Mouse (Mus musculus): ENCODE measurements around the gene Taar1. TPM values are rescaled to one million over a fixed set of nuclear protein-coding genes. Genes with fewer than 3 reads are reported as not detected.

Gene Taar1
- total RNA-seq, 2 experiments from 2014 or later = not detected

- DNase-seq = no peak
- intact Hi-C loops (cut with DNase I) = loop anchor here (10.0 kb wide), 1 partner anchor 114 kb away; no protein-coding TSS in a partner anchor
Measured at GRCm38 (mm10) chr10:23970656-23971165, 50.6 kb downstream of the Taar1 start, which contains the start of gene Taar5. Gene Taar5, plus strand, starts transcription at chr10:23970706.

Other genes starting within 250 kb of the Taar1 start
- gene Rps12, start 133.1 kb upstream of the Taar1 start, total RNA-seq (2021) = 100 to 1,000 TPM; 159 to 243 TPM
- 1 to 10 TPM; 5.6 to 9.2 TPM for gene Slc18b1, start 123.4 kb upstream of the Taar1 start, total RNA-seq (2021)
- gene Vnn3, start 68.9 kb upstream of the Taar1 start, total RNA-seq (2021) = under 1 TPM; 0.13 to 0.17 TPM
- gene Vnn1, start 25.7 kb upstream of the Taar1 start, total RNA-seq (2021) = under 1 TPM; 0.20 to 0.27 TPM
- gene Taar2, start 18.2 kb downstream of the Taar1 start, total RNA-seq (2021) = not detected
- gene Taar3, start 29.2 kb downstream of the Taar1 start, total RNA-seq (2021) = not detected
- not detected for gene Taar4, start 40.1 kb downstream of the Taar1 start, total RNA-seq (2021)
- not detected for gene Taar5, start 50.4 kb downstream of the Taar1 start, total RNA-seq (2021)
- not detected for gene Taar6, start 65.3 kb downstream of the Taar1 start, total RNA-seq (2021)
- not detected for gene Taar7a, start 73.1 kb downstream of the Taar1 start, total RNA-seq (2021)
- gene Taar7b, start 79.6 kb downstream of the Taar1 start, total RNA-seq (2021) = not detected
- gene Taar7d, start 106.9 kb downstream of the Taar1 start, total RNA-seq (2021) = not detected
- gene Taar7e, start 117.3 kb downstream of the Taar1 start, total RNA-seq (2021) = not detected
- not detected for gene Taar7f, start 129.2 kb downstream of the Taar1 start, total RNA-seq (2021)
- not detected for gene Taar8a, start 156.1 kb downstream of the Taar1 start, total RNA-seq (2021)
- gene Taar8b, start 171.9 kb downstream of the Taar1 start, total RNA-seq (2021) = not detected
- gene Taar8c, start 181.6 kb downstream of the Taar1 start, total RNA-seq (2021) = not detected
- not detected for gene Taar9, start 189.2 kb downstream of the Taar1 start, total RNA-seq (2021)
- 10 to 100 TPM; 21.5 to 24.3 TPM for gene Stx7, start 228.9 kb downstream of the Taar1 start, total RNA-seq (2021)

Data from gastrocnemius, postnatal 36 days (tissue).